Mouse (Mus musculus) thymus, adult 2 months (tissue): ENCODE measurements around the gene AW549877.

ENCODE experiments used
- CTCF ChIP-seq: fragments of 200-500 bp; IDR thresholded peaks from 2 replicates; pipeline ENCODE4 v1.5.1; 2012; ENCODE audit warnings: mild to moderate bottlenecking, control low read depth, low read length, moderate library complexity, borderline replicate concordance; ENCODE audit not compliant: control insufficient read depth, poor library complexity, insufficient read depth; ENCODE audit errors: extremely low read depth
- POLR2A ChIP-seq: fragments of 200-500 bp; IDR thresholded peaks from 2 replicates; pipeline ENCODE4 v1.6.1; 2012; ENCODE audit warnings: mild to moderate bottlenecking, low read length, control low read depth, moderate library complexity; ENCODE audit not compliant: control insufficient read depth, poor library complexity, insufficient read depth; ENCODE audit errors: extremely low read depth

- TF ChIP-seq CTCF: no peak
- no peak for TF ChIP-seq POLR2A
These were observed 57.4 kb downstream of the AW549877 start for GRCm38 (mm10) chr15:3938132-3938531.
